In genomic region chr19:26037270-26037669, GRCm38 (mm10) we compare ENCODE assay signal across 8 mouse cellular contexts.
DNase-seq lines count a peak whose midpoint lies in the region; ATAC-seq and TF ChIP-seq lines count a peak whose summit lies in the region.

No protein-coding gene starts in this region.

- no peaks in the 10 kb centered on the region for H3K27me3 ChIP-seq in intestine, embryonic 16.5 days (replicated peaks; ENCODE audit: control insufficient read depth, insufficient read depth, low read length)

- no peaks in the 10 kb centered on the region for H3K4me1 ChIP-seq in intestine, embryonic 16.5 days (ENCODE audit: control insufficient read depth, insufficient read depth, low read length)
- no peaks in the 10 kb centered on the region for H3K4me1 ChIP-seq in lung, adult 2 months (ENCODE audit: control insufficient read depth, insufficient read depth, low read length)

- no peak overlapping the region for H3K4me3 ChIP-seq in intestine, embryonic 16.5 days (ENCODE audit: low read length)
- H3K4me3 ChIP-seq in lung, adult 2 months (replicated peaks; ENCODE audit: extremely low read depth, low read depth, low read length), result no peak overlapping the region

- TF ChIP-seq POLR2A in lung, adult 2 months (IDR thresholded peaks at IDR 0.05; ENCODE audit: borderline replicate concordance, extremely low read depth, low read depth, low read length), result no peak

- H3K27ac ChIP-seq in intestine, embryonic 16.5 days (ENCODE audit: low read length), result no peak overlapping the region

- ATAC-seq in intestine, embryonic 16.5 days, result peak; percentile 53; the same call in 1 of the 2 replicates

- TF ChIP-seq CTCF in lung, adult 2 months (IDR thresholded peaks at IDR 0.05; ENCODE audit: insufficient read depth, low read length), result peak; percentile 43; the same call in 1 of the 2 replicates

- H3K9ac ChIP-seq in intestine, embryonic 16.5 days (ENCODE audit: low read depth, low read length), result no peak overlapping the region

- WGBS in intestine, embryonic 16.5 days, result 11% methylated on average over 7 of the region's 7 CpGs
- WGBS in lung, adult 2 months, result 5% methylated on average over 7 of the region's 7 CpGs

- no peaks in the 10 kb centered on the region for H3K9me3 ChIP-seq in intestine, embryonic 16.5 days (ENCODE audit: control insufficient read depth, low read length)

- no peaks in the 10 kb centered on the region for H3K36me3 ChIP-seq in intestine, embryonic 16.5 days (ENCODE audit: control insufficient read depth, insufficient read depth, low read length)

- H3K4me2 ChIP-seq in intestine, embryonic 16.5 days (ENCODE audit: low read depth, low read length), result no peak overlapping the region

- DNase-seq in cerebellum, postnatal 36 days, result peak; percentile 5 to 6
- DNase-seq in cerebellum, adult 9-10 months, result no peak
- DNase-seq in 416B (ENCODE audit: low read depth), result peak; percentile 0
- peak; percentile 6 for DNase-seq in brain, adult 2 months (ENCODE audit: low read depth, low spot score)
- DNase-seq in lung, adult 2 months, result peak; percentile 12
- DNase-seq in testis, postnatal 10 days (ENCODE audit: low spot score), result peak; percentile 69
- DNase-seq in c-Kit-positive CD71-positive TER-119-positive erythroid progenitor cells, embryonic 14.5 days (ENCODE audit: low spot score), result no peak

Comparison
In these comparisons a context has a peak if more than half of its experiments do, and no peak if none do; other contexts are left out.
1. DNase-seq: peak in cerebellum, postnatal 36 days (2 of 2), 416B (single experiment), brain, adult 2 months (single experiment), lung, adult 2 months (single experiment) and testis, postnatal 10 days (single experiment); none in cerebellum, adult 9-10 months (single experiment) and c-Kit-positive CD71-positive TER-119-positive erythroid progenitor cells, embryonic 14.5 days (single experiment).